Mouse (Mus musculus): ENCODE results near the gene Nbea.

GRCm38 (mm10) chr3:55742218-55742617 lies 441.3 kb downstream of the Nbea start:
- TF ChIP-seq CTCF (conservative IDR thresholded peaks at IDR 0.05; ENCODE audit: low read length) (no peak), POU5F1 (IDR thresholded peaks at IDR 0.05; ENCODE audit: borderline replicate concordance, low read length) (no peak)

Measured in E14TG2a.4 (cell line).